Mouse (Mus musculus) forebrain, embryonic 14.5 days (tissue): Measurements from ENCODE around the gene Bckdha. TPM values are rescaled to one million over a fixed set of nuclear protein-coding genes. Genes with fewer than 3 reads are reported as not detected.

Source experiments
- ATAC-seq: fragments of 200-750 bp; cut with Nextera tagmentation; 2 replicates; pipeline ENCODE4 v1.8.0; 2017; ENCODE audit warnings: mild to moderate bottlenecking, moderate library complexity
- DNase-seq: peaks from one replicate; pipeline ENCODE4 v3.0.0-alpha.2; 2015; ENCODE audit warnings: low spot score
- H3K27ac ChIP-seq: fragments of 300-500 bp; sonication (generic); 2 replicates; pipeline ENCODE4 v1.5.1; 2014; ENCODE audit warnings: low read depth, mild to moderate bottlenecking, control low read depth, low read length, moderate library complexity
- H3K27me3 ChIP-seq: fragments of 300-500 bp; sonication (generic); replicated peaks from 2 replicates; pipeline ENCODE4 v1.6.1; 2014; ENCODE audit warnings: low read length, control low read depth, mixed read lengths; ENCODE audit not compliant: control insufficient read depth, insufficient read depth
- H3K36me3 ChIP-seq: fragments of 300-500 bp; sonication (generic); 2 replicates; pipeline ENCODE4 v1.6.1; 2014; ENCODE audit warnings: low read length, control low read depth; ENCODE audit not compliant: control insufficient read depth, insufficient read depth
- H3K4me1 ChIP-seq: fragments of 300-500 bp; sonication (generic); 2 replicates; pipeline ENCODE4 v1.6.1; 2014; ENCODE audit warnings: antibody characterized with exemption, low read length, control low read depth; ENCODE audit not compliant: control insufficient read depth, insufficient read depth
- H3K4me2 ChIP-seq: fragments of 300-500 bp; sonication (generic); 2 replicates; pipeline ENCODE4 v1.6.1; 2014; ENCODE audit warnings: mild to moderate bottlenecking, control low read depth, low read length
- H3K4me3 ChIP-seq: fragments of 300-500 bp; sonication (generic); 2 replicates; pipeline ENCODE4 v1.5.1; 2014; ENCODE audit warnings: low read depth, low read length, control low read depth
- H3K9ac ChIP-seq: fragments of 300-500 bp; sonication (generic); 2 replicates; pipeline ENCODE4 v1.6.1; 2014; ENCODE audit warnings: mild to moderate bottlenecking, low read length, control low read depth, moderate library complexity
- H3K9me3 ChIP-seq: fragments of 300-500 bp; sonication (generic); replicated peaks from 2 replicates; pipeline ENCODE4 v1.6.1; 2016; ENCODE audit warnings: low read length, control low read depth, mixed read lengths; ENCODE audit not compliant: control insufficient read depth
- WGBS: fragments of 180-500 bp; shearing (Covaris S2); extraction: QIAGEN DNeasy Blood & Tissue Kit; methylation state at CpG from one replicate; pipeline ENCODE4 v1.1.7; 2014; 5-methylcytosine and 5-hydroxymethylcytosine counted together
- polyA plus RNA-seq: library from polyadenylated mRNA; unstranded; fragments of >200 nt; fragmentation: Nextera tagmentation; extraction: Ambion mirVana; gene quantifications from 2 replicates; pipeline ENCODE4 v1.2.1, GENCODE M21; 2014

Gene Bckdha
- polyA plus RNA-seq, 1 experiment from 2014 or later, result 69.7 TPM

- Histone ChIP-seq H3K27me3 (peaks cover 20% of the 10 kb centered on the region), H3K9ac (no peak overlapping the region), H3K27ac (peak overlapping the region; percentile 84), H3K9me3 (no peaks in the 10 kb centered on the region), H3K4me2 (no peak overlapping the region), H3K4me3 (no peak overlapping the region), H3K4me1 (peaks cover 9% of the 10 kb centered on the region; the same call in 1 of the 2 replicates), H3K36me3 (no peaks in the 10 kb centered on the region)
- peak; percentile 84 for ATAC-seq
- DNase-seq, result peak; percentile 97
- WGBS, result 30% methylated on average over 15 of the region's 15 CpGs
Observed at GRCm38 (mm10) chr7:25676085-25676781, 17.5 kb upstream of the Bckdha start.

- Histone ChIP-seq H3K4me1 (peaks cover 7% of the 10 kb centered on the region; the same call in 1 of the 2 replicates), H3K27ac (no peak overlapping the region), H3K27me3 (peaks cover 20% of the 10 kb centered on the region), H3K9ac (peak overlapping the region; percentile 45; the same call in 1 of the 2 replicates), H3K4me2 (peak overlapping the region; percentile 51), H3K36me3 (no peaks in the 10 kb centered on the region), H3K9me3 (no peaks in the 10 kb centered on the region), H3K4me3 (no peak overlapping the region)
- WGBS, result 45% methylated on average over 6 of the region's 6 CpGs
- peak; percentile 24 for DNase-seq
- ATAC-seq, result no peak
Observed at GRCm38 (mm10) chr7:25675405-25675804, 16.6 kb upstream of the Bckdha start.

GRCm38 (mm10) chr7:25674719-25675300 is 16.0 kb upstream of the Bckdha start, which contains the start of gene Tmem91:
Gene Tmem91, minus strand, starts transcription at chr7:25675166.
- DNase-seq, result peak; percentile 17
- peak within 1 kb of the TSS; percentile 31 for H3K4me3 ChIP-seq
- ATAC-seq, result no peak
- H3K9ac ChIP-seq, result peak within 1 kb of the TSS; percentile 45
- no peaks in the 10 kb centered on the region for H3K36me3 ChIP-seq
- peak within 1 kb of the TSS; percentile 51 for H3K4me2 ChIP-seq
- peaks cover 7% of the 10 kb centered on the region; the same call in 1 of the 2 replicates for H3K4me1 ChIP-seq
- no peak within 1 kb of the TSS for H3K27ac ChIP-seq
- WGBS, result 3% methylated on average over 29 of the region's 29 CpGs
- H3K9me3 ChIP-seq, result no peaks in the 10 kb centered on the region
- peaks cover 20% of the 10 kb centered on the region for H3K27me3 ChIP-seq

GRCm38 (mm10) chr7:25674297-25674696 is 15.5 kb upstream of the Bckdha start:
- Histone ChIP-seq H3K36me3 (no peaks in the 10 kb centered on the region), H3K4me2 (peak overlapping the region; percentile 51), H3K9ac (peak overlapping the region; percentile 45), H3K4me3 (peak overlapping the region; percentile 31; the same call in 1 of the 2 replicates), H3K9me3 (no peaks in the 10 kb centered on the region), H3K4me1 (peaks cover 7% of the 10 kb centered on the region; the same call in 1 of the 2 replicates), H3K27me3 (peaks cover 20% of the 10 kb centered on the region), H3K27ac (no peak overlapping the region)
- ATAC-seq (no peak), DNase-seq (no peak)
- 30% methylated on average over 9 of the region's 9 CpGs for WGBS

- H3K4me1 ChIP-seq, result peaks cover 7% of the 10 kb centered on the region; the same call in 1 of the 2 replicates
- no peak for DNase-seq
- peaks cover 20% of the 10 kb centered on the region for H3K27me3 ChIP-seq
- H3K9ac ChIP-seq, result no peak overlapping the region
- 54% methylated on average over 4 of the region's 4 CpGs for WGBS
- 0 out of 2 replicates have a peak, but pooled peaks cover 16% of the 10 kb centered on the region for H3K36me3 ChIP-seq
- no peak for ATAC-seq
- H3K4me3 ChIP-seq, result no peak overlapping the region
- H3K27ac ChIP-seq, result no peak overlapping the region
- H3K4me2 ChIP-seq, result no peak overlapping the region
- no peaks in the 10 kb centered on the region for H3K9me3 ChIP-seq
Observed at GRCm38 (mm10) chr7:25672442-25672841, 13.7 kb upstream of the Bckdha start.

- Histone ChIP-seq H3K4me2 (no peak overlapping the region), H3K9me3 (no peaks in the 10 kb centered on the region), H3K27ac (no peak overlapping the region), H3K36me3 (0 out of 2 replicates have a peak, but pooled peaks cover 16% of the 10 kb centered on the region), H3K4me1 (peaks cover 7% of the 10 kb centered on the region; the same call in 1 of the 2 replicates), H3K27me3 (peaks cover 20% of the 10 kb centered on the region), H3K4me3 (no peak overlapping the region), H3K9ac (no peak overlapping the region)
- DNase-seq (no peak), ATAC-seq (no peak)
- 86% methylated on average over 2 of the region's 2 CpGs for WGBS
Observed at GRCm38 (mm10) chr7:25671686-25672085, 12.9 kb upstream of the Bckdha start.

GRCm38 (mm10) chr7:25670096-25670495 is 11.3 kb upstream of the Bckdha start:
- peaks cover 15% of the 10 kb centered on the region for H3K27me3 ChIP-seq
- H3K4me3 ChIP-seq, result no peak overlapping the region
- H3K4me1 ChIP-seq, result peaks cover 7% of the 10 kb centered on the region; the same call in 1 of the 2 replicates
- H3K9me3 ChIP-seq, result no peaks in the 10 kb centered on the region
- DNase-seq, result no peak
- no peak for ATAC-seq
- WGBS, result 92% methylated on average over 4 of the region's 4 CpGs
- no peak overlapping the region for H3K27ac ChIP-seq
- no peak overlapping the region for H3K9ac ChIP-seq
- peaks cover 28% of the 10 kb centered on the region; the same call in 1 of the 2 replicates for H3K36me3 ChIP-seq
- H3K4me2 ChIP-seq, result no peak overlapping the region

GRCm38 (mm10) chr7:25669631-25670030 is 10.8 kb upstream of the Bckdha start:
- H3K27me3 ChIP-seq, result peaks cover 10% of the 10 kb centered on the region
- H3K36me3 ChIP-seq, result peaks cover 32% of the 10 kb centered on the region; the same call in 1 of the 2 replicates
- WGBS, result 80% methylated on average over 9 of the region's 9 CpGs
- H3K4me2 ChIP-seq, result no peak overlapping the region
- H3K4me1 ChIP-seq, result peaks cover 2% of the 10 kb centered on the region; the same call in 1 of the 2 replicates
- H3K4me3 ChIP-seq, result no peak overlapping the region
- H3K9me3 ChIP-seq, result no peaks in the 10 kb centered on the region
- H3K27ac ChIP-seq, result no peak overlapping the region
- no peak for ATAC-seq
- no peak overlapping the region for H3K9ac ChIP-seq
- no peak for DNase-seq

- Histone ChIP-seq H3K9ac (no peak overlapping the region), H3K4me3 (no peak overlapping the region), H3K4me2 (no peak overlapping the region), H3K9me3 (no peaks in the 10 kb centered on the region), H3K4me1 (no peaks in the 10 kb centered on the region), H3K36me3 (peaks cover 33% of the 10 kb centered on the region; the same call in 1 of the 2 replicates), H3K27me3 (peaks cover 5% of the 10 kb centered on the region), H3K27ac (no peak overlapping the region)
- 87% methylated on average over 10 of the region's 10 CpGs for WGBS
- DNase-seq, result no peak
- ATAC-seq, result no peak
Observed at GRCm38 (mm10) chr7:25669158-25669557, 10.4 kb upstream of the Bckdha start.
